Mouse (Mus musculus) hindbrain, embryonic 10.5 days (tissue): ENCODE data around the gene Srd5a1. TPM values are rescaled to one million over a fixed set of nuclear protein-coding genes. Genes with fewer than 3 reads are reported as not detected.

Source experiments
- DNase-seq: peaks from one replicate; pipeline ENCODE4 v3.0.0-alpha.2; 2017; ENCODE audit warnings: low spot score
- H3K27ac ChIP-seq: fragments of 300-500 bp; sonication (generic); 2 replicates; pipeline ENCODE4 v1.5.1; 2016; ENCODE audit warnings: mild to moderate bottlenecking, moderate library complexity
- H3K27me3 ChIP-seq: fragments of 300-500 bp; sonication (generic); 2 replicates; pipeline ENCODE4 v1.6.1; 2016; ENCODE audit warnings: mild to moderate bottlenecking; ENCODE audit not compliant: poor library complexity, insufficient read depth, severe bottlenecking
- H3K36me3 ChIP-seq: fragments of 300-500 bp; sonication (generic); 2 replicates; pipeline ENCODE4 v1.6.1; 2016; ENCODE audit warnings: mild to moderate bottlenecking, moderate library complexity
- H3K4me1 ChIP-seq: fragments of 300-500 bp; sonication (generic); replicated peaks from 2 replicates; pipeline ENCODE4 v1.6.1; 2016; ENCODE audit warnings: mild to moderate bottlenecking
- H3K4me3 ChIP-seq: fragments of 300-500 bp; sonication (generic); 2 replicates; pipeline ENCODE4 v1.5.1; 2016; ENCODE audit warnings: mild to moderate bottlenecking, moderate library complexity
- H3K9me3 ChIP-seq: fragments of 300-500 bp; sonication (generic); 2 replicates; pipeline ENCODE4 v1.6.1; 2016; ENCODE audit warnings: mild to moderate bottlenecking, moderate library complexity
- WGBS: fragments of 180-500 bp; shearing (Covaris S2); methylation state at CpG from one replicate; pipeline ENCODE4 v1.1.7; 2016; 5-methylcytosine and 5-hydroxymethylcytosine counted together
- polyA plus RNA-seq: library from polyadenylated mRNA; unstranded; fragments of >200 nt; fragmentation: Nextera tagmentation; extraction: Ambion mirVana; gene quantifications from 2 replicates; pipeline ENCODE4 v1.2.1, GENCODE M21; 2016

Gene Srd5a1
- 24.3 and 28.9 TPM in 2 replicates for polyA plus RNA-seq

- Histone ChIP-seq H3K4me3 (peak within 1 kb of the TSS; percentile 86), H3K27ac (peak within 1 kb of the TSS; percentile 92), H3K4me1 (peaks cover 24% of the 10 kb centered on the region), H3K27me3 (no peaks in the 10 kb centered on the region), H3K9me3 (no peaks in the 10 kb centered on the region), H3K36me3 (peaks cover 33% of the 10 kb centered on the region)
- under 1% methylated on average over 69 of the region's 69 CpGs for WGBS
- DNase-seq: peak; percentile 100
Observed at GRCm38 (mm10) chr13:69611398-69612174, at the start of gene Srd5a1. Srd5a1 (minus strand) TSS chr13:69611442.

GRCm38 (mm10) chr13:69654508-69654907, 43.3 kb upstream of the Srd5a1 start:
- no peaks in the 10 kb centered on the region for H3K27me3 ChIP-seq
- H3K9me3 ChIP-seq: no peaks in the 10 kb centered on the region
- H3K4me3 ChIP-seq: no peak overlapping the region
- no peaks in the 10 kb centered on the region for H3K36me3 ChIP-seq
- DNase-seq: no peak
- H3K27ac ChIP-seq: no peak overlapping the region
- no peaks in the 10 kb centered on the region for H3K4me1 ChIP-seq
- 76% methylated on average over 3 of the region's 3 CpGs for WGBS

DNA sequence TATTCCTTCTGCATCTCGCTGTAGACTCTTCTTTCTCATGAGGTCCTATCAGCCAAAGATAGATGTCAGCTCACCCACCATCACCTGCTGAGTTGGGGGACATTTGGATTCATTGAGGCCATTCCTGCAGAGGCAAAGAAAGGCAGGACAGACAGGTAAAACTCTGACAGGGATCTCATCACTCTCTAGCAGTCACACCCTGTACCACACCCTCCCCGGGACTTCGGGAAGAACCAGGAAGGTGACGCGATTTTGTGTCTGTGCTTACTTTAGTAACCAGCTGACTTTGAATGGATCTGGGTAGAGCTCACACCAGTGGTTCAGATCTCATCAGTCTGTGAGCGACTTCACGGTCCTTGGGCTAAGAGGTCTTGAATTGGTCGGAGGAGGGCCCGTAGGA, 35.2 kb upstream of the Srd5a1 start:
- Histone ChIP-seq H3K4me1 (no peaks in the 10 kb centered on the region), H3K9me3 (no peaks in the 10 kb centered on the region), H3K27ac (no peak overlapping the region), H3K36me3 (0 out of 2 replicates have a peak, but pooled peaks cover 4% of the 10 kb centered on the region), H3K27me3 (no peaks in the 10 kb centered on the region), H3K4me3 (no peak overlapping the region)
- DNase-seq: no peak
- WGBS: 85% methylated on average over 9 of the region's 9 CpGs

DNA sequence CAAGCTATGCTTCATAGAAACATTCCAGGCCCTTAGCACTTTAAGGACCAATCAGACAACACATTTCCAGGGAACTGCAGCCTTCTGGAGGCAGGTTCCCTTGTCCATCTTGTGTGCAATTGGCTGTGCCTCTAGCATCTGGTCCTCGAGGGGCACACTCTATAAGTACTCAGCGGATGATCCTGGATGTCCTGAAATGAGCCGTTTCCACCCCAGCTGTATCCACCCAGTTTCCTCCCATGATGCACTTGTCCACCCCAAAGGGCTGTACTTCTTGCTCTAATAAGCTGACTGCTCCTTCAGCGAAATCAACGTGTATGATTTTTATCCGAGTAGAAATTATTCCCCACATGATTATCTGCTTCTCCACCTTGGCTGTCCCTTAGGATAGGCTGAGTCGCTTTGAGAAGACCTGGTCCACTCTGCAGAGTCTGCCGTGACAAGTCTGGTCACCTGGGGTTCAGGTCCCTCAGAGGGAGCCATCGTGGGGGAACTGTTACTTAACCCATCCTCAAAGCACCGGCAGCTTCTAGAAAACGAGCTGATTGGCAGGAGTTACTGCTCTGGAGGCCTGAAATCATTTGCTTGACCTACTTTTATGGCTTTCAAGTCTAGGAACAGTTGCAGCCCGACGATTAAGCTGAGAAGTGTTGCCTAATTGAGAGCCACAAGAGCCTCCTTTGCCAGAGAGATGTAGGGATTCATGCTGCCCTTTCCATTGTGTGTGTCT, 34.6 kb upstream of the Srd5a1 start:
- 79% methylated on average over 13 of the region's 13 CpGs for WGBS
- Histone ChIP-seq H3K27me3 (no peaks in the 10 kb centered on the region), H3K27ac (no peak overlapping the region), H3K9me3 (no peaks in the 10 kb centered on the region), H3K36me3 (peaks cover 8% of the 10 kb centered on the region; the same call in 1 of the 2 replicates), H3K4me3 (no peak overlapping the region), H3K4me1 (no peaks in the 10 kb centered on the region)
- no peak for DNase-seq

- DNase-seq: no peak
- Histone ChIP-seq H3K36me3 (peaks cover 20% of the 10 kb centered on the region), H3K4me1 (no peaks in the 10 kb centered on the region), H3K9me3 (no peaks in the 10 kb centered on the region), H3K4me3 (no peak overlapping the region), H3K27ac (no peak overlapping the region), H3K27me3 (no peaks in the 10 kb centered on the region)
- WGBS: 86% methylated on average over 13 of the region's 13 CpGs
Observed at GRCm38 (mm10) chr13:69644427-69645166, 33.4 kb upstream of the Srd5a1 start.

DNA sequence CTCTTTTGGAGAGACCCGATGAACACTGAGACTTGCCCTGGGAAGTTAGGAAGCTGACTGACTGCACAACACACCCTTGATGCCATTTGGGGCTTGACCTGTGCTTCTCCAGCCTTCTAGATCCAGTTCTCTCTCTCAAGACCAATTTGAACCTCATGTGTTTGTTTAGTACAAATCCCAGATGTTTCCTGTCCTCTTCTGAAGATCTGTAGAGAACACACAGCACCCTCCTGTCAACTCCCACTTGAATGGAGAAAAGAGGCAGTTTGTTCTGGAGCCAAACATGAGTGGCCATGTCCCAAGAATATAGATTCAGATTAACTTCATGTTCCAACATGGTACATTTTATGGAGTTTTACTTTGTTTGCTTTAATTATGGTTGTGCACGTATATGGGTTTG, 32.7 kb upstream of the Srd5a1 start:
- Histone ChIP-seq H3K4me3 (no peak overlapping the region), H3K36me3 (peaks cover 27% of the 10 kb centered on the region), H3K4me1 (no peaks in the 10 kb centered on the region), H3K27ac (no peak overlapping the region), H3K27me3 (no peaks in the 10 kb centered on the region), H3K9me3 (no peaks in the 10 kb centered on the region)
- DNase-seq: no peak
- 88% methylated on average over 2 of the region's 2 CpGs for WGBS

DNA sequence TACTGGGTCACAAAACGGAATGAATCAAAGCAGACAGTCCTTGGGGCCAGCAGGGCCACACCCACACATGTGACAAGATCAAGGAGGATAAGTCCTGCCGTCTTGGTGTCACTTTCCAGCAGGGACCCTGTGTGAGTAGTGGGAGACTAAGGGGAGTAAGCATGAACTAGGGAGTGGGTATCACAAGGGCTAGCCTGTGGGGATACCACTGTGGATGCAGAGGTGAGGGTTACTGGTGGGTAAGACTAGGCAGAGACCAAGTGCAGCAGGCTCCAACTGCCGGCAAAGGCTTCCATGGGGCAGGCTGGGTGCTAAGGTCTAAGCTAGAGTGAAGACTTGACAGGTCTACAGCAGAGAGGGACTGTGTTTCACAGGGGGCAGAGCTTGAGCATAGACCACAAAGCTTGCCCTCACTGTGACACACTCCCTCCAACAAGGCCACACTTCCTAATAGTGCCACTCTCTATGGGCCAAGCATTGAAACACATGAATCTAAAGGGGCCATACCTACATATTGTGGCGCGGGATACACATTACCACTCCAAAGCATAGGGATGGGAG, 31.5 kb upstream of the Srd5a1 start:
- Histone ChIP-seq H3K4me3 (no peak overlapping the region), H3K27me3 (no peaks in the 10 kb centered on the region), H3K4me1 (no peaks in the 10 kb centered on the region), H3K36me3 (peaks cover 39% of the 10 kb centered on the region), H3K27ac (no peak overlapping the region), H3K9me3 (no peaks in the 10 kb centered on the region)
- WGBS: 80% methylated on average over 5 of the region's 5 CpGs
- DNase-seq: no peak

DNA sequence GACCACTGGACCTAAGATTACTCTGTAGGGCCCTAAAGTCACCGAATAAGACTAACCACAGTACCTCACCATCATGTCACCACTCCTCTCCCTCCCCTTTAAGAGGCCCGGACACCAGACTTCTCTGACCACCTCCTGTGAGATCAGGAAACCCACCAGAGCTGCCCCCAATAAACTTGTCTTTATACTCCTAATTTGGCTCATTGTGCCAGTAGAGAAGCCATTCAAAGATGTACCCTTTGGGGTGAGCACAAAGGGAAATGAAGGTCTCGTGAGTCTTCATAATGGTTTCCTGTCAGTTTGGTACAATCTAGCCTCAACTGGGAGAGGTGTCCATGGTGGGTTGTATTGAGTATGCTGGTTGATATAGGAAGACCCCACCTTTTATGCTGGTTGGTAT, 29.8 kb upstream of the Srd5a1 start:
- no peak for DNase-seq
- Histone ChIP-seq H3K4me1 (no peaks in the 10 kb centered on the region), H3K9me3 (no peaks in the 10 kb centered on the region), H3K27ac (no peak overlapping the region), H3K4me3 (no peak overlapping the region), H3K27me3 (no peaks in the 10 kb centered on the region), H3K36me3 (peaks cover 56% of the 10 kb centered on the region)
- WGBS: 86% methylated on average over 3 of the region's 3 CpGs

DNA sequence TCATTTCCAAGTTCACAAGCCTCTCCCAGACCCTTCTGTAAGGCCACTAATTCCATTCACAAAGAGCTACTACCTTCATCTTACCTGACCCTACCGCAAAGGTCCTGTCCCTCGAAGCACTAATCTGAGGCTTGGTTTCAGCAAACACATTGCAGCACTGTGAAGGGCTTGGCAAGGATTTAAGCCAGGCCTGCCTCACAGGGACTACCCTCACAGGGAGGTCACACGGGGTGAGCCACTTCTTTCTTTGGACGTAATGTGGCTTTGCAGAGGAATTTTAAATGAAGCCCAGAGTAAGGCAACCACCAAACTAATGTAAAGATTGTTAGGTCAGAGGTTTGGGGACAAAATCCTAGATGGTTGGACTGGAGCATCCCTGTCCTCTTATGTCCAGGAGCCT, 29.3 kb upstream of the Srd5a1 start:
- Histone ChIP-seq H3K27me3 (no peaks in the 10 kb centered on the region), H3K4me1 (no peaks in the 10 kb centered on the region), H3K36me3 (peaks cover 61% of the 10 kb centered on the region), H3K27ac (no peak overlapping the region), H3K9me3 (no peaks in the 10 kb centered on the region), H3K4me3 (no peak overlapping the region)
- no peak for DNase-seq
- WGBS: 89% methylated on average over 4 of the region's 4 CpGs

- no peak overlapping the region for H3K4me3 ChIP-seq
- peaks cover 65% of the 10 kb centered on the region for H3K36me3 ChIP-seq
- no peak for DNase-seq
- no peaks in the 10 kb centered on the region for H3K9me3 ChIP-seq
- H3K27ac ChIP-seq: no peak overlapping the region
- H3K4me1 ChIP-seq: no peaks in the 10 kb centered on the region
- no peaks in the 10 kb centered on the region for H3K27me3 ChIP-seq
- WGBS: 95% methylated on average over 4 of the region's 4 CpGs
Observed at GRCm38 (mm10) chr13:69640126-69640525, 28.9 kb upstream of the Srd5a1 start.

- DNase-seq: no peak
- no peak overlapping the region for H3K4me3 ChIP-seq
- H3K9me3 ChIP-seq: no peaks in the 10 kb centered on the region
- H3K27ac ChIP-seq: no peak overlapping the region
- no peaks in the 10 kb centered on the region for H3K4me1 ChIP-seq
- no peaks in the 10 kb centered on the region for H3K27me3 ChIP-seq
- 91% methylated on average over 5 of the region's 5 CpGs for WGBS
- H3K36me3 ChIP-seq: peaks cover 74% of the 10 kb centered on the region
Observed at GRCm38 (mm10) chr13:69639251-69639650, 28.0 kb upstream of the Srd5a1 start.

GRCm38 (mm10) chr13:69638108-69638626, 26.9 kb upstream of the Srd5a1 start:
- Histone ChIP-seq H3K36me3 (peaks cover 84% of the 10 kb centered on the region), H3K27me3 (no peaks in the 10 kb centered on the region), H3K27ac (no peak overlapping the region), H3K4me1 (no peaks in the 10 kb centered on the region), H3K4me3 (no peak overlapping the region), H3K9me3 (no peaks in the 10 kb centered on the region)
- 90% methylated on average over 6 of the region's 6 CpGs for WGBS
- no peak for DNase-seq
